Mouse (Mus musculus) heart, embryonic 15.5 days (tissue): Measurements from ENCODE around the gene Dis3l. TPM values are rescaled to one million over a fixed set of nuclear protein-coding genes. Genes with fewer than 3 reads are reported as not detected.
"Not testable (repeated sequence)": the region's sequence is repeated elsewhere in the genome, so short reads cannot be mapped to it uniquely, and the experiment has no call there.

Experiments
- ATAC-seq: fragments of 200-750 bp; cut with Nextera tagmentation; replicated peaks from 2 replicates; pipeline ENCODE4 v1.8.0; 2017; ENCODE audit warnings: low read depth, moderate TSS enrichment; ENCODE audit not compliant: insufficient number of reproducible peaks, insufficient read depth, low FRiP score
- H3K27ac ChIP-seq: fragments of 300-500 bp; sonication (generic); 2 replicates; pipeline ENCODE4 v1.5.1; 2015; ENCODE audit warnings: mild to moderate bottlenecking, inconsistent platforms
- H3K27me3 ChIP-seq: fragments of 300-500 bp; sonication (generic); 2 replicates; pipeline ENCODE4 v1.6.1; 2015; ENCODE audit warnings: inconsistent platforms
- H3K36me3 ChIP-seq: fragments of 300-500 bp; sonication (generic); 2 replicates; pipeline ENCODE4 v1.6.1; 2015; ENCODE audit warnings: mild to moderate bottlenecking, inconsistent platforms
- H3K4me1 ChIP-seq: fragments of 300-500 bp; sonication (generic); replicated peaks from 2 replicates; pipeline ENCODE4 v1.6.1; 2015; ENCODE audit warnings: inconsistent platforms
- H3K4me2 ChIP-seq: fragments of 300-500 bp; sonication (generic); 2 replicates; pipeline ENCODE4 v1.6.1; 2015; ENCODE audit warnings: inconsistent platforms, mild to moderate bottlenecking, moderate library complexity
- H3K4me3 ChIP-seq: fragments of 300-500 bp; sonication (generic); 2 replicates; pipeline ENCODE4 v1.5.1; 2015; ENCODE audit warnings: mild to moderate bottlenecking, inconsistent platforms
- H3K9ac ChIP-seq: fragments of 300-500 bp; sonication (generic); 2 replicates; pipeline ENCODE4 v1.6.1; 2015; ENCODE audit warnings: mild to moderate bottlenecking, inconsistent platforms
- H3K9me3 ChIP-seq: fragments of 300-500 bp; sonication (generic); replicated peaks from 2 replicates; pipeline ENCODE4 v1.6.1; 2016; ENCODE audit warnings: inconsistent platforms
- WGBS: fragments of 180-500 bp; shearing (Covaris S2); methylation state at CpG from one replicate; pipeline ENCODE4 v1.1.7; 2015; ENCODE audit warnings: mixed read lengths; 5-methylcytosine and 5-hydroxymethylcytosine counted together
- polyA plus RNA-seq: library from polyadenylated mRNA; unstranded; fragments of >200 nt; fragmentation: Nextera tagmentation; extraction: Ambion mirVana; gene quantifications from 2 replicates; pipeline ENCODE4 v1.2.1, GENCODE M21; 2015

Dis3l gene
- polyA plus RNA-seq, 1 experiment from 2014 or later = 17.3 TPM

- H3K9me3 ChIP-seq = no peaks in the 10 kb centered on the region
- ATAC-seq = no peak
- 46% methylated on average over 1 of the region's 1 CpGs for WGBS
- no peak overlapping the region for H3K9ac ChIP-seq
- no peaks in the 10 kb centered on the region for H3K4me1 ChIP-seq
- peaks cover 43% of the 10 kb centered on the region for H3K36me3 ChIP-seq
- no peak overlapping the region for H3K4me3 ChIP-seq
- H3K27me3 ChIP-seq = no peaks in the 10 kb centered on the region
- H3K4me2 ChIP-seq = no peak overlapping the region
- no peak overlapping the region for H3K27ac ChIP-seq
Observed at GRCm38 (mm10) chr9:64312128-64312527, 29.0 kb downstream of the Dis3l start.

- ATAC-seq = no peak
- Histone ChIP-seq H3K4me1 (no peaks in the 10 kb centered on the region), H3K9me3 (no peaks in the 10 kb centered on the region), H3K9ac (no peak overlapping the region), H3K4me2 (no peak overlapping the region), H3K36me3 (peaks cover 41% of the 10 kb centered on the region), H3K27ac (no peak overlapping the region), H3K4me3 (no peak overlapping the region), H3K27me3 (no peaks in the 10 kb centered on the region)
- WGBS = 73% methylated on average over 16 of the region's 16 CpGs
Observed at GRCm38 (mm10) chr9:64310996-64311785, 29.9 kb downstream of the Dis3l start.

GRCm38 (mm10) chr9:64306476-64307312, 34.4 kb downstream of the Dis3l start:
- Histone ChIP-seq H3K4me3 (no peak overlapping the region), H3K27me3 (no peaks in the 10 kb centered on the region), H3K4me1 (no peaks in the 10 kb centered on the region), H3K9me3 (no peaks in the 10 kb centered on the region), H3K27ac (no peak overlapping the region), H3K9ac (no peak overlapping the region), H3K36me3 (peaks cover 60% of the 10 kb centered on the region), H3K4me2 (no peak overlapping the region)
- ATAC-seq = no peak
- WGBS = 79% methylated on average over 6 of the region's 6 CpGs

- not testable (repeated sequence) for H3K27ac ChIP-seq, H3K4me1 ChIP-seq, H3K27me3 ChIP-seq, H3K9me3 ChIP-seq, H3K4me3 ChIP-seq, ATAC-seq, H3K4me2 ChIP-seq, H3K9ac ChIP-seq
- WGBS = 92% methylated on average over 4 of the region's 4 CpGs
- H3K36me3 ChIP-seq = peaks cover 65% of the 10 kb centered on the region
Observed at GRCm38 (mm10) chr9:64303086-64303485, 38.0 kb downstream of the Dis3l start.

GRCm38 (mm10) chr9:64282404-64282987, 58.6 kb downstream of the Dis3l start:
- ATAC-seq = no peak
- Histone ChIP-seq H3K27me3 (no peaks in the 10 kb centered on the region), H3K9me3 (no peaks in the 10 kb centered on the region), H3K9ac (peak overlapping the region; percentile 92), H3K4me2 (peak overlapping the region; percentile 78), H3K27ac (no peak overlapping the region; the same call in 1 of the 2 replicates), H3K4me3 (peak overlapping the region; percentile 87), H3K4me1 (peaks cover 10% of the 10 kb centered on the region), H3K36me3 (no peaks in the 10 kb centered on the region)
- WGBS = 42% methylated on average over 5 of the region's 5 CpGs

GRCm38 (mm10) chr9:64281781-64282178, 59.3 kb downstream of the Dis3l start:
- peak overlapping the region; percentile 78 for H3K4me2 ChIP-seq
- peak overlapping the region; percentile 91 for H3K27ac ChIP-seq
- H3K9ac ChIP-seq = peak overlapping the region; percentile 92
- WGBS = 0% methylated on average over 24 of the region's 24 CpGs
- peaks cover 10% of the 10 kb centered on the region for H3K4me1 ChIP-seq
- H3K36me3 ChIP-seq = no peaks in the 10 kb centered on the region
- no peaks in the 10 kb centered on the region for H3K27me3 ChIP-seq
- H3K9me3 ChIP-seq = no peaks in the 10 kb centered on the region
- ATAC-seq = peak; percentile 86
- H3K4me3 ChIP-seq = peak overlapping the region; percentile 87

- no peaks in the 10 kb centered on the region for H3K27me3 ChIP-seq
- H3K9me3 ChIP-seq = no peaks in the 10 kb centered on the region
- H3K36me3 ChIP-seq = no peaks in the 10 kb centered on the region
- peak within 1 kb of the TSS; percentile 87 for H3K4me3 ChIP-seq
- H3K4me1 ChIP-seq = peaks cover 10% of the 10 kb centered on the region
- peak; percentile 95 for ATAC-seq
- peak within 1 kb of the TSS; percentile 91 for H3K27ac ChIP-seq
- peak within 1 kb of the TSS; percentile 78 for H3K4me2 ChIP-seq
- WGBS = 2% methylated on average over 46 of the region's 46 CpGs
- H3K9ac ChIP-seq = peak within 1 kb of the TSS; percentile 92
Observed at GRCm38 (mm10) chr9:64281105-64281780, 59.8 kb downstream of the Dis3l start, which contains the start of gene Tipin. Gene Tipin (plus strand): TSS chr9:64281581.

- 90% methylated on average over 6 of the region's 6 CpGs for WGBS
- H3K4me3 ChIP-seq = no peak overlapping the region
- H3K9ac ChIP-seq = no peak overlapping the region
- ATAC-seq = no peak
- no peak overlapping the region for H3K27ac ChIP-seq
- peaks cover 10% of the 10 kb centered on the region for H3K4me1 ChIP-seq
- H3K36me3 ChIP-seq = no peaks in the 10 kb centered on the region
- H3K9me3 ChIP-seq = no peaks in the 10 kb centered on the region
- no peak overlapping the region for H3K4me2 ChIP-seq
- H3K27me3 ChIP-seq = no peaks in the 10 kb centered on the region
Observed at GRCm38 (mm10) chr9:64278665-64279310, 62.3 kb downstream of the Dis3l start.

GRCm38 (mm10) chr9:64277706-64278105, 63.4 kb downstream of the Dis3l start:
- no peak for ATAC-seq
- 63% methylated on average over 8 of the region's 8 CpGs for WGBS

GRCm38 (mm10) chr9:64274919-64275318, 66.2 kb downstream of the Dis3l start:
- Histone ChIP-seq H3K27ac (no peak overlapping the region), H3K27me3 (no peaks in the 10 kb centered on the region), H3K9me3 (no peaks in the 10 kb centered on the region), H3K4me3 (no peak overlapping the region), H3K4me1 (no peaks in the 10 kb centered on the region), H3K9ac (no peak overlapping the region), H3K4me2 (no peak overlapping the region), H3K36me3 (no peaks in the 10 kb centered on the region)
- no peak for ATAC-seq
- 65% methylated on average over 1 of the region's 1 CpGs for WGBS

More at GRCm38 (mm10) chr9:64277706-64278105, 63.4 kb downstream of the Dis3l start:
- no peaks in the 10 kb centered on the region for H3K27me3 ChIP-seq
- H3K4me3 ChIP-seq = no peak overlapping the region
- no peak overlapping the region for H3K9ac ChIP-seq
- H3K4me1 ChIP-seq = peaks cover 9% of the 10 kb centered on the region
- no peak overlapping the region for H3K27ac ChIP-seq
- no peak overlapping the region for H3K4me2 ChIP-seq
- H3K36me3 ChIP-seq = no peaks in the 10 kb centered on the region
- H3K9me3 ChIP-seq = no peaks in the 10 kb centered on the region
